Mouse (Mus musculus) monocyte, adult 2 months (primary cell): ENCODE measurements around the gene Tanc1.

Source experiments
- DNase-seq, 2 experiments: peaks; one replicate each; pipeline ENCODE4 v3.0.0; 2022; ENCODE audit warnings: low spot score in 2 of 2, low read depth in 1 of 2

Gene Tanc1

GRCm38 (mm10) chr2:59679424-59680020 lies 67.7 kb downstream of the Tanc1 start:
- no peak for DNase-seq

GRCm38 (mm10) chr2:59680736-59681135 lies 68.9 kb downstream of the Tanc1 start:
- no peak for DNase-seq

- no peak for DNase-seq
Observed at GRCm38 (mm10) chr2:59681181-59681580, 69.3 kb downstream of the Tanc1 start.

GRCm38 (mm10) chr2:59684864-59685605 lies 73.2 kb downstream of the Tanc1 start:
- no peak for DNase-seq

- no peak for DNase-seq
Observed at GRCm38 (mm10) chr2:59685606-59685950, 73.7 kb downstream of the Tanc1 start.

GRCm38 (mm10) chr2:59688261-59689104 lies 76.6 kb downstream of the Tanc1 start:
- no peak for DNase-seq

GRCm38 (mm10) chr2:59691112-59691511 lies 79.3 kb downstream of the Tanc1 start:
- no peak for DNase-seq

- DNase-seq: no peak
Observed at GRCm38 (mm10) chr2:59693473-59693872, 81.6 kb downstream of the Tanc1 start.

- DNase-seq: no peak
Observed at GRCm38 (mm10) chr2:59697123-59697522, 85.3 kb downstream of the Tanc1 start.

GRCm38 (mm10) chr2:59697722-59698634 lies 86.1 kb downstream of the Tanc1 start:
- DNase-seq: no peak

- no peak for DNase-seq
Observed at GRCm38 (mm10) chr2:59698635-59699300, 86.9 kb downstream of the Tanc1 start.

GRCm38 (mm10) chr2:59699893-59700292 lies 88.1 kb downstream of the Tanc1 start:
- no peak for DNase-seq

- DNase-seq: no peak
Observed at GRCm38 (mm10) chr2:59705221-59705620, 93.4 kb downstream of the Tanc1 start.

GRCm38 (mm10) chr2:59706806-59707205 lies 95.0 kb downstream of the Tanc1 start:
- DNase-seq: no peak

GRCm38 (mm10) chr2:59707922-59708706 lies 96.3 kb downstream of the Tanc1 start:
- DNase-seq: no peak

- no peak for DNase-seq
Observed at GRCm38 (mm10) chr2:59710771-59711170, 98.9 kb downstream of the Tanc1 start.

GRCm38 (mm10) chr2:59711992-59712391 lies 100.2 kb downstream of the Tanc1 start:
- DNase-seq: no peak

GRCm38 (mm10) chr2:59712484-59712883 lies 100.6 kb downstream of the Tanc1 start:
- no peak for DNase-seq
